Mouse (Mus musculus) spleen, adult 2 months (tissue): Measurements from ENCODE around the gene Crtac1. TPM values are rescaled to one million over a fixed set of nuclear protein-coding genes. Genes with fewer than 3 reads are reported as not detected.

Source experiments
- DNase-seq, 2 experiments: peaks; one replicate each; pipeline versions ENCODE4 v3.0.0 to v3.0.0-alpha.2; 2012 to 2021; ENCODE audit warnings: low spot score in 2 of 2, low read depth in 1 of 2
- H3K27ac ChIP-seq: fragments of 200-500 bp; 2 replicates; pipeline ENCODE4 v1.5.1; 2012; ENCODE audit warnings: low read length, inconsistent platforms; ENCODE audit not compliant: insufficient read depth
- H3K27me3 ChIP-seq: fragments of 200-500 bp; 2 replicates; pipeline ENCODE4 v1.6.1; 2012; ENCODE audit warnings: mild to moderate bottlenecking, moderate library complexity, low read length, inconsistent platforms; ENCODE audit not compliant: control insufficient read depth, insufficient read depth
- H3K36me3 ChIP-seq: fragments of 200-500 bp; 2 replicates; pipeline ENCODE4 v1.6.1; 2012; ENCODE audit warnings: mild to moderate bottlenecking, low read length, inconsistent platforms; ENCODE audit not compliant: control insufficient read depth, insufficient read depth
- H3K4me1 ChIP-seq: fragments of 200-500 bp; 2 replicates; pipeline ENCODE4 v1.6.1; 2011; ENCODE audit warnings: inconsistent platforms; ENCODE audit not compliant: control insufficient read depth, insufficient read depth, insufficient read length
- H3K4me3 ChIP-seq: fragments of 200-500 bp; 2 replicates; pipeline ENCODE4 v1.5.1; 2011; ENCODE audit warnings: mild to moderate bottlenecking, inconsistent platforms; ENCODE audit not compliant: insufficient read depth, insufficient read length; ENCODE audit errors: extremely low read depth
- CTCF ChIP-seq: fragments of 200-500 bp; IDR thresholded peaks from 2 replicates; pipeline ENCODE4 v1.5.1; 2011; ENCODE audit warnings: mild to moderate bottlenecking, inconsistent platforms; ENCODE audit not compliant: insufficient read depth, insufficient read length, insufficient replicate concordance; ENCODE audit errors: extremely low read depth
- POLR2A ChIP-seq: fragments of 200-500 bp; IDR thresholded peaks from 2 replicates; pipeline ENCODE4 v1.6.1; 2011; ENCODE audit warnings: low read depth, low read length, inconsistent platforms
- WGBS: fragments of 180-500 bp; shearing (Covaris S2); methylation state at CpG from one replicate; pipeline ENCODE4 v1.1.7; 2018; 5-methylcytosine and 5-hydroxymethylcytosine counted together
- polyA plus RNA-seq: library from polyadenylated mRNA; depleted of rRNA; stranded (reverse); fragments of >200 nt; gene quantifications from 2 replicates; pipeline ENCODE4 v1.2.3, GENCODE M21; 2012

The Crtac1 gene
- polyA plus RNA-seq, 1 experiment, result not detected

- no peaks in the 10 kb centered on the region for H3K4me1 ChIP-seq
- peaks cover 11% of the 10 kb centered on the region for H3K27me3 ChIP-seq
- H3K36me3 ChIP-seq, result no peaks in the 10 kb centered on the region
- WGBS, result 11% methylated on average over 3 of the region's 3 CpGs
- no peak for DNase-seq
- H3K27ac ChIP-seq, result no peak overlapping the region
- H3K4me3 ChIP-seq, result no peak overlapping the region
- TF ChIP-seq CTCF (peak; percentile 11; the same call in 1 of the 2 replicates), POLR2A (no peak)
Measured at GRCm38 (mm10) chr19:42429410-42429809, 2.2 kb downstream of the Crtac1 start.

DNA sequence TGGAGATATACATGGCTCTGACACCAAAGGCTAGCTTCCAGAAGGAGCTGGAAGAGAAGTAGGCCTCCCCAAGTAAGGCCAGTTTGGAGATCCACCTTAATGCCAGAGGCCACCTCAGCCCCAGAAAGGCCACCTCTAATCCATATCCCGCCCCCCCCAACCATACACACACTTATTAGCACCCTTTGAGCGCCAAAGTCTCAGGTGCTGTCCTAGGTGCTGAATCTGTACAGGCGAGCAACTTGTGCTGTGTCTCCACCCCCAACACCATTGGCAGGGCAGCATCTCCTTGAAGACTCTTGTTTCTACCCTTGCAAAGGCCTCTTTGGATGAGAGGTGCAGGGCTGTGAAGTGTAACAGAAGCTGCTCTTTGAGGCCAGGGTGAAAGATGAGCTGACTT, 6.4 kb downstream of the Crtac1 start:
- no peaks in the 10 kb centered on the region for H3K36me3 ChIP-seq
- 11% methylated on average over 3 of the region's 3 CpGs for WGBS
- H3K27me3 ChIP-seq, result no peaks in the 10 kb centered on the region
- DNase-seq, result no peak
- no peaks in the 10 kb centered on the region for H3K4me1 ChIP-seq
- H3K4me3 ChIP-seq, result no peak overlapping the region
- H3K27ac ChIP-seq, result no peak overlapping the region
- TF ChIP-seq POLR2A, result no peak
- no peak for TF ChIP-seq CTCF

DNA sequence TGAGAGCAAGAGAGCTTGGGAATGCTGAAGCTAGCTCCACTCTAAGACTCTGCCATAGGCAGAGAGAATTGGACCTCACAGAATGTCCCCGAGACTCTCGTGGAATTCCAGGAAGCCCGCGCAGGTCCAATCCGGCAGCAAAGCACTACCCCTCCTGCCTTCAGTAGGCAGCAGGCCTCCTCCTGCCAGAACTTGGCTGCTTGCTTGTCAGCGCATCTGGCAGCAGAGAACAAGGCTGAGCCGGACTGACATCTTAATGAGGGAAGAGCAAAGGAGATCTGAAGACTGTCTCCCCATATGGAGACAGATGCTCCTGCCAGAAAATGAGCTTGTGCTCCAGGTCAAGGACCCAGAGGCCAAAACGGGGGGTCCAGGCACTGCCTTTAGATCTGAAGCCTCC, 16.5 kb downstream of the Crtac1 start:
- H3K27ac ChIP-seq, result no peak overlapping the region
- H3K27me3 ChIP-seq, result no peaks in the 10 kb centered on the region
- H3K4me3 ChIP-seq, result no peak overlapping the region
- 81% methylated on average over 8 of the region's 8 CpGs for WGBS
- TF ChIP-seq CTCF (no peak), POLR2A (no peak)
- H3K4me1 ChIP-seq, result no peaks in the 10 kb centered on the region
- DNase-seq, result no peak
- H3K36me3 ChIP-seq, result no peaks in the 10 kb centered on the region

GRCm38 (mm10) chr19:42409856-42410255, 21.7 kb downstream of the Crtac1 start:
- WGBS, result 37% methylated on average over 5 of the region's 5 CpGs

DNA sequence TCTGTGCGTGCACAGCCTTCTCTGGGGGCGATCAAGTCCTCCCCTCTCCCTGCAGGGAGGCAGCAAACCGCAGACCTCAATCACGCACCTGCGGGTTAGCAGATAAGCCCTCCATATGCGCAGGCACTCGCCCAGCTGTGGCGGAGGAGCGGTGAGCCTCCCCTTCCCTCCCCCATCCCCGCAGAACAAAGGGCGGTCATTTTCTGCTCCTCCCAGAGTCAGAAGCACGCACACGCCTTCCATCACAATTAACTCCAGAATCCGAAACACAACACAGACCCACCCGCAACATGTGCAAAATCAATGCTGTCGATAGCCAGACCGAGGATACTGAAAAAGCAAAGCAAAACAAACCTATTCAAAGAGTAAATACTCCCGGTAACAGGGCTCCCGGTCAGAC, 22.4 kb downstream of the Crtac1 start:
- WGBS, result 6% methylated on average over 19 of the region's 19 CpGs
- H3K36me3 ChIP-seq, result no peaks in the 10 kb centered on the region
- no peak for TF ChIP-seq CTCF
- TF ChIP-seq POLR2A, result no peak

More at GRCm38 (mm10) chr19:42409856-42410255, 21.7 kb downstream of the Crtac1 start:
- DNase-seq, result no peak
- TF ChIP-seq CTCF, result no peak
- TF ChIP-seq POLR2A, result no peak
- no peak overlapping the region for H3K4me3 ChIP-seq
- H3K27me3 ChIP-seq, result no peaks in the 10 kb centered on the region
- no peaks in the 10 kb centered on the region for H3K36me3 ChIP-seq
- no peak overlapping the region for H3K27ac ChIP-seq
- H3K4me1 ChIP-seq, result no peaks in the 10 kb centered on the region

GRCm38 (mm10) chr19:42404364-42404763, 27.2 kb downstream of the Crtac1 start:
- no peak for DNase-seq
- H3K4me1 ChIP-seq, result no peaks in the 10 kb centered on the region
- no peaks in the 10 kb centered on the region for H3K27me3 ChIP-seq
- no peaks in the 10 kb centered on the region for H3K36me3 ChIP-seq
- WGBS, result 86% methylated on average over 15 of the region's 15 CpGs
- H3K27ac ChIP-seq, result no peak overlapping the region
- TF ChIP-seq POLR2A (no peak), CTCF (no peak)
- H3K4me3 ChIP-seq, result no peak overlapping the region

More for the DNA sequence above, 22.4 kb downstream of the Crtac1 start:
- H3K4me3 ChIP-seq, result no peak overlapping the region
- no peak overlapping the region for H3K27ac ChIP-seq
- no peak for DNase-seq
- no peaks in the 10 kb centered on the region for H3K27me3 ChIP-seq
- H3K4me1 ChIP-seq, result no peaks in the 10 kb centered on the region

DNA sequence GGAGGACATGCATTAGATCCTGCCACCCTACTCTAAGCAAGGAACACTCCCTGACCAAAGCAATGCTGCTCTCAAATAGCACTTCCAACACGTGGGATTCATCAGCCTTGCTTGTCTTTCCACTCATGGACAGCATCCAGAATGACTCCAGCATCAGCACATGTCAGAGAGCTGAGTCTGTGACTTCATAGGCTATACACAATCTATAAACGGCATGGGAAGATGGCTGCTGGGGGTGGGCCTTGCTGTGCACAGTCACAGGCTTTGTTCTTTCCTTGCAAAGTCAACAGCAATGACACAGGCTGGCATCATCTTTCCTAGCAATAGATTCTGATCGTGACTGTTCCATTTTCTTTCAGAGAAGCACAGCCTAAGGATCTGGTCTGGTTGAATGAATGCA, 31.6 kb downstream of the Crtac1 start:
- WGBS, result 72% methylated on average over 3 of the region's 3 CpGs
- no peak for DNase-seq

More for the DNA sequence above, 31.6 kb downstream of the Crtac1 start:
- TF ChIP-seq CTCF (no peak), POLR2A (no peak)
- Histone ChIP-seq H3K4me1 (no peaks in the 10 kb centered on the region), H3K4me3 (no peak overlapping the region), H3K36me3 (no peaks in the 10 kb centered on the region), H3K27me3 (no peaks in the 10 kb centered on the region), H3K27ac (no peak overlapping the region)
